Comparison of ENCODE assay signal across 8 mouse cellular contexts in genomic region chr13:23586940-23587225, GRCm38 (mm10). TPM values are rescaled to one million over a fixed set of nuclear protein-coding genes. Genes with fewer than 3 reads are reported as not detected.
DNase-seq lines count a peak whose midpoint lies in the region; ATAC-seq lines count a peak whose summit lies in the region.

No protein-coding gene starts in this region.

- peaks cover 6% of the 10 kb centered on the region for H3K36me3 ChIP-seq in erythroblast, embryonic 14.5 days (ENCODE audit: control insufficient read depth)
- no peaks in the 10 kb centered on the region for H3K36me3 ChIP-seq in forebrain, embryonic 14.5 days (ENCODE audit: control insufficient read depth, insufficient read depth, low read length)
- H3K36me3 ChIP-seq in liver, embryonic 15.5 days (replicated peaks), result no peaks in the 10 kb centered on the region

- WGBS in forebrain, embryonic 14.5 days, result 5% methylated on average over 1 of the region's 1 CpGs
- WGBS in liver, embryonic 15.5 days (ENCODE audit: insufficient replicate concordance), result 4% methylated on average over 1 of the region's 1 CpGs

- H3K4me2 ChIP-seq in forebrain, embryonic 14.5 days (ENCODE audit: low read length), result peak overlapping the region; percentile 93
- H3K4me2 ChIP-seq in liver, embryonic 15.5 days, result peak overlapping the region; percentile 74

- H3K27me3 ChIP-seq in erythroblast, embryonic 14.5 days (ENCODE audit: control insufficient read depth), result no peaks in the 10 kb centered on the region
- H3K27me3 ChIP-seq in forebrain, embryonic 14.5 days (replicated peaks; ENCODE audit: control insufficient read depth, insufficient read depth, low read length), result no peaks in the 10 kb centered on the region
- no peaks in the 10 kb centered on the region for H3K27me3 ChIP-seq in liver, embryonic 15.5 days

- peak overlapping the region; percentile 67 for H3K4me3 ChIP-seq in erythroblast, embryonic 14.5 days (replicated peaks)
- H3K4me3 ChIP-seq in forebrain, embryonic 14.5 days (ENCODE audit: low read depth, low read length), result peak overlapping the region; percentile 42; the same call in 1 of the 2 replicates
- peak overlapping the region; percentile 60 for H3K4me3 ChIP-seq in liver, embryonic 15.5 days (replicated peaks)

- H3K27ac ChIP-seq in forebrain, embryonic 14.5 days (ENCODE audit: low read depth, low read length), result peak overlapping the region; percentile 84
- H3K27ac ChIP-seq in liver, embryonic 15.5 days (replicated peaks), result peak overlapping the region; percentile 97

- peaks cover 2% of the 10 kb centered on the region; the same call in 1 of the 2 replicates for H3K9me3 ChIP-seq in erythroblast, embryonic 14.5 days (ENCODE audit: control insufficient read depth, low read length)
- no peaks in the 10 kb centered on the region for H3K9me3 ChIP-seq in forebrain, embryonic 14.5 days (replicated peaks; ENCODE audit: control insufficient read depth, low read length)
- no peaks in the 10 kb centered on the region for H3K9me3 ChIP-seq in liver, embryonic 15.5 days (replicated peaks)

- H3K4me1 ChIP-seq in erythroblast, embryonic 14.5 days (ENCODE audit: control insufficient read depth), result peaks cover 58% of the 10 kb centered on the region
- H3K4me1 ChIP-seq in forebrain, embryonic 14.5 days (ENCODE audit: control insufficient read depth, insufficient read depth, low read length), result peaks cover 24% of the 10 kb centered on the region
- H3K4me1 ChIP-seq in liver, embryonic 15.5 days (replicated peaks), result peaks cover 44% of the 10 kb centered on the region

- peak; percentile 68 for DNase-seq in 416B (ENCODE audit: low read depth)
- DNase-seq in forebrain, embryonic 14.5 days (ENCODE audit: low spot score), result no peak
- DNase-seq in cerebellum, postnatal 36 days, result no peak
- DNase-seq in adrenal gland, adult 2 months, result no peak
- DNase-seq in adipocyte (ENCODE audit: low spot score), result no peak

- peak overlapping the region; percentile 48 for H3K9ac ChIP-seq in forebrain, embryonic 14.5 days (ENCODE audit: low read length)
- H3K9ac ChIP-seq in liver, embryonic 15.5 days, result peak overlapping the region; percentile 66

- no peak; the same call in 1 of the 2 replicates for ATAC-seq in erythroblast, adult 5-6 weeks (replicated peaks; ENCODE audit: low FRiP score, poor library complexity, severe bottlenecking)
- no peak for ATAC-seq in forebrain, embryonic 14.5 days
- ATAC-seq in liver, embryonic 15.5 days (ENCODE audit: insufficient read depth), result no peak

RNA-seq across cellular contexts. Expression of gene Hist1h4d, which starts 5.5 kb away (rescaled TPM):
- polyA plus RNA-seq in erythroblast, embryonic 14.5 days (2012), result 5.1 and 11.8 TPM in 2 replicates
- total RNA-seq in erythroblast, adult 5-6 weeks (2015; ENCODE audit: low replicate concordance), result 243 and 262 TPM in 2 replicates
- 403 and 449 TPM in 2 replicates for total RNA-seq in erythroblast, adult 5-6 weeks (2017; ENCODE audit: low replicate concordance)
- 61.0 and 106 TPM in 2 replicates for polyA plus RNA-seq in forebrain, embryonic 14.5 days (2014; fragmentation: Nextera tagmentation; extraction: Ambion mirVana)
- 125 and 146 TPM in 2 replicates for polyA plus RNA-seq in liver, embryonic 15.5 days (2015; fragmentation: Nextera tagmentation; extraction: Ambion mirVana)
- total RNA-seq in adrenal gland, adult 2 months (2021), result 100 to 1,000 TPM; 118 to 129 TPM
- 2.6 and 2.7 TPM in 2 replicates for polyA plus RNA-seq in adrenal gland, adult 2 months (2012; rRNA removed)

RNA-seq across cellular contexts. Expression of gene Hist1h3d, which starts 11.3 kb away (rescaled TPM):
- polyA plus RNA-seq in erythroblast, embryonic 14.5 days (2012), result 1.6 and 4.7 TPM in 2 replicates
- total RNA-seq in erythroblast, adult 5-6 weeks (2015; ENCODE audit: low replicate concordance), result 52.8 and 69.6 TPM in 2 replicates
- total RNA-seq in erythroblast, adult 5-6 weeks (2017; ENCODE audit: low replicate concordance), result 50.4 and 63.8 TPM in 2 replicates
- polyA plus RNA-seq in forebrain, embryonic 14.5 days (2014; fragmentation: Nextera tagmentation; extraction: Ambion mirVana), result 5.8 and 5.9 TPM in 2 replicates
- 6.0 and 7.4 TPM in 2 replicates for polyA plus RNA-seq in liver, embryonic 15.5 days (2015; fragmentation: Nextera tagmentation; extraction: Ambion mirVana)
- total RNA-seq in adrenal gland, adult 2 months (2021), result 1 to 10 TPM; 3.7 to 6.5 TPM
- polyA plus RNA-seq in adrenal gland, adult 2 months (2012; rRNA removed), result 3.7 TPM in 2 replicates

RNA-seq across cellular contexts. Expression of gene Hist1h2ad, which starts 12.7 kb away (rescaled TPM):
- polyA plus RNA-seq in erythroblast, embryonic 14.5 days (2012), result 5.1 and 8.3 TPM in 2 replicates
- total RNA-seq in erythroblast, adult 5-6 weeks (2015; ENCODE audit: low replicate concordance), result not detected in 2 replicates
- 370 and 678 TPM in 2 replicates for total RNA-seq in erythroblast, adult 5-6 weeks (2017; ENCODE audit: low replicate concordance)
- polyA plus RNA-seq in forebrain, embryonic 14.5 days (2014; fragmentation: Nextera tagmentation; extraction: Ambion mirVana), result 2.2 and 3.2 TPM in 2 replicates
- polyA plus RNA-seq in liver, embryonic 15.5 days (2015; fragmentation: Nextera tagmentation; extraction: Ambion mirVana), result 3.6 and 4.1 TPM in 2 replicates
- total RNA-seq in adrenal gland, adult 2 months (2021), result 1 to 10 TPM; 2.9 to 6.4 TPM
- 2.5 and 3.2 TPM in 2 replicates for polyA plus RNA-seq in adrenal gland, adult 2 months (2012; rRNA removed)

RNA-seq across cellular contexts. Expression of gene Hist1h2bf, which starts 12.9 kb away (rescaled TPM):
- 6.6 and 15.6 TPM in 2 replicates for polyA plus RNA-seq in erythroblast, embryonic 14.5 days (2012)
- 208 and 222 TPM in 2 replicates for total RNA-seq in erythroblast, adult 5-6 weeks (2015; ENCODE audit: low replicate concordance)
- total RNA-seq in erythroblast, adult 5-6 weeks (2017; ENCODE audit: low replicate concordance), result 253 and 407 TPM in 2 replicates
- 1.2 and 3.9 TPM in 2 replicates for polyA plus RNA-seq in forebrain, embryonic 14.5 days (2014; fragmentation: Nextera tagmentation; extraction: Ambion mirVana)
- polyA plus RNA-seq in liver, embryonic 15.5 days (2015; fragmentation: Nextera tagmentation; extraction: Ambion mirVana), result 4.0 and 6.7 TPM in 2 replicates
- 10 to 100 TPM; 17.9 to 21.6 TPM for total RNA-seq in adrenal gland, adult 2 months (2021)
- polyA plus RNA-seq in adrenal gland, adult 2 months (2012; rRNA removed), result 0.80 and 5.5 TPM in 2 replicates

RNA-seq across cellular contexts. Expression of gene Hist1h2bg, which starts 15.7 kb away (rescaled TPM):
- 14.5 and 18.7 TPM in 2 replicates for polyA plus RNA-seq in erythroblast, embryonic 14.5 days (2012)
- 170 and 206 TPM in 2 replicates for total RNA-seq in erythroblast, adult 5-6 weeks (2015; ENCODE audit: low replicate concordance)
- 470 and 670 TPM in 2 replicates for total RNA-seq in erythroblast, adult 5-6 weeks (2017; ENCODE audit: low replicate concordance)
- 2.3 and 4.3 TPM in 2 replicates for polyA plus RNA-seq in forebrain, embryonic 14.5 days (2014; fragmentation: Nextera tagmentation; extraction: Ambion mirVana)
- 10.0 and 11.6 TPM in 2 replicates for polyA plus RNA-seq in liver, embryonic 15.5 days (2015; fragmentation: Nextera tagmentation; extraction: Ambion mirVana)
- 10 to 100 TPM; 41.1 to 60.2 TPM for total RNA-seq in adrenal gland, adult 2 months (2021)
- 25.3 and 27.0 TPM in 2 replicates for polyA plus RNA-seq in adrenal gland, adult 2 months (2012; rRNA removed)
